Mouse (Mus musculus) embryonic fibroblast, embryonic 13.5 days (primary cell): ENCODE data around the gene Cntd1.

ENCODE experiments used
- CTCF ChIP-seq: IDR thresholded peaks from 2 replicates; pipeline ENCODE4 v1.5.1; 2011; ENCODE audit warnings: mild to moderate bottlenecking, control low read depth, low read length, moderate library complexity, borderline replicate concordance; ENCODE audit not compliant: insufficient read depth
- POLR2A ChIP-seq: IDR thresholded peaks from 2 replicates; pipeline ENCODE4 v1.6.1; 2011; ENCODE audit warnings: low read depth, mild to moderate bottlenecking, control low read depth, low read length, moderate library complexity

DNA sequence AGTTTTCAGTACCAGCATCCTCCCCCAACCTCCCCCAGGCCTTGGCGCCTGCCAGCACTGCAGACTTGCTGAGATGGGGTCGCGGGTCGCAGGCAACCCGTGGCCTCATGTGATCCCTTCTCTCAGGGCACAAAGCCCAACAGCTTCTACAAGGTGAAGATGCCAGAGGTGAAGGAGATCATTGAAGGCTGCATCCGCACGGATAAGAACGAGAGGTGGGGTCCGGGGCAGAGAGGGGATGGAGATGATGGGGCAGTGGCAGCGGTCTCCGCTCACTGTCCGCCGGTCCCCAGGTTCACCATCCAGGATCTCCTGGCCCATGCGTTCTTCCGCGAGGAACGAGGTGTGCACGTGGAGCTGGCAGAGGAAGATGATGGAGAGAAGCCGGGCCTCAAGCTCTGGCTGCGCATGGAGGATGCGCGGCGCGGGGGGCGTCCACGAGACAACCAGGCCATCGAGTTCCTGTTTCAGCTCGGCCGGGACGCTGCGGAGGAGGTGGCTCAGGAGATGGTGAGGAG lies 13.8 kb upstream of the Cntd1 start:
- TF ChIP-seq CTCF (no peak), POLR2A (no peak)
